Mouse (Mus musculus): Measurements from ENCODE around the gene Usp50. TPM values are rescaled to one million over a fixed set of nuclear protein-coding genes. Genes with fewer than 3 reads are reported as not detected.
A peak's percentile ranks its signal among the peaks of the same experiment; 100 is the strongest.

Usp50 gene
- total RNA-seq, 2 experiments from 2014 or later = 0.41 to 1.3 TPM

DNA sequence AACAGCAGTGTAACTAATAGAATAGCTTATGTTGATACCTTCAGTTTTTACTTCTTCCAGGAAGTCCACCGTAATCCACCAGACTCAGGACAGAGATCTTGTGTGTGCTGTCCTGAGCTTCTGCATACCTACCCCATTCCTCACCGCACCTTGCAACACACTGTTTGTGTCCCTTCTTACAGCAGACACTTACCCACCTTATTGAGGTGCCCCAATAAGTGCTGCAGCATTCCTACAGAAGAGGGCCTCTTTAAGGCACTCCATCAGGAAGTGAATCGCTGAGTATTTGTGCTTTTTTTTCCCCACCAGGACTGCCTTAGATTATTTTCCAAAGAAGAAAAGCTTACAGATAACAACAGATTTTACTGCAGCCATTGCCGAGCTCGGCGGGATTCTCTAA is 27.6 kb downstream of the Usp50 start:
- no peak for DNase-seq (ENCODE audit: low spot score in 2 of 2)

DNA sequence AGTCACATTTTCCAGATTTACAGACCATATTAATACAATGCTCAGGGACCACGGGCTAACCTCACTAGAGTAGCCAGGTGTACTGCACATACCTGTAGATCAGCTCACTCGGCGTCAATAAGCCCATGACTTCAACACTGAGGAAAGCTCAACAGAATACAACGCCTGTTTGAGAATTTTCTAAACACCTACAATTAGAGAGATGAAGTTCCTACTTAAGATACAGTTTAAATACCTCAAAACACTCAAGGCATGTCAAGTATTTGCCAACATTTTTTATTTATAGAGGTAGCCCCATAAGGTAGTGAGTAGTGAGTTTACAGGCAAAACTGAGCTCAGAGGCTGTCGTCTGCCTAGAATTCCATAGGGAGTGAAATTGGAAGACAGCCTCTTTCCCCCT is 39.9 kb downstream of the Usp50 start:
- DNase-seq (ENCODE audit: low spot score in 2 of 2) = no peak

DNA sequence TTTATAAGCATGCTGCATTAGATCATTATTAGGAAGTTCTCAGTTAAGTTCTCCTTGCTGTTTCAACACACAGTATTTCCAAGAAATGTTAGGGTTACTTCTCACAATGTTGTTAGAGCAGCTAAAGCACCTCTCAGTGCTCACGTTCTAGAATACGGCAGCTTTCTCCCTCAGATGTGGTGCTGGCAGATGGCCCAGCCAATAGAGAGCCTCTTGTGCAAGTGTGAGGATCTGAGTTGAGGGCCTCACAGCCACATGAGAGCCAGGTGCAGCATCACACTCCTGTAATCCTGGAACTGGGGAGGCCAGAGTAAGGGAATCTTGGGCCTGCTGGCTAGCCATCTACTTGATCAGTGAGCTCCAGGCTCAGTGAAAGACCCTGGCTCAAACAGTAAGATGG is 43.0 kb downstream of the Usp50 start:
- DNase-seq (ENCODE audit: low spot score in 2 of 2) = no peak

DNA sequence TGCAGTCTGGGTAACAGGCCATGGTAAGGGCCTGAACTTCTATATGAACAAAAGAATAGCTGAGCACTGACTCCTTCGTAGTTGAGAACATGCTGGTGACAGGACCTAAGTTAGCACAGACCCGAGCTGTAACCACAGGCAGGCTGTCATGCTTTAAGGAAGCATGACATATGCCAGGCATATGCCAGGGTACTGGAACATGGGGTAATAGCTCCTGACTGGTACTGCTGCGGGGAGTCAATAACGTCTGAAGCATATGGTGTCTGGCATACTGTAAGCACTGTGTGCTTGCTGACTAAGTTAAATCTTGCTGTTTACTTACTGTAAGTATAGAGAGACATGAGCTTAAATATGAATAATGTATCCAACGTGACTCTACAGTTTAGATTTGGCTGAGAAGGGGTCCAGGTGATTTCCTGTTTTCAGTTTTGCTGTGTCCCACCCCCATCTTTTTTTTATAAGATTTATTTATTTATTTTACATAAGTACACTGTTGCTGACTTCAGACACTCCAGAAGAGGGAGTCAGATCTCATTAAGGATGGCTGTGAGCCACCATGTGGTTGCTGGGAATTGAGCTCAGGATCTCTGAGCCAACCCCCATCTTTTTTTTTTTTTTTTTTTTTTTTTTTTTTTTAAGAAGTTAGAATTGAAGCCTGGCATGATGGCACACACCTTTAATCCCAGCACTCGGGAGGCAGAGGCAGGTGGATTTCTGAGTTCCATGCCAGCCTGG is 47.8 kb downstream of the Usp50 start:
- DNase-seq (ENCODE audit: low spot score in 2 of 2) = peak; percentile 3 to 28

DNA sequence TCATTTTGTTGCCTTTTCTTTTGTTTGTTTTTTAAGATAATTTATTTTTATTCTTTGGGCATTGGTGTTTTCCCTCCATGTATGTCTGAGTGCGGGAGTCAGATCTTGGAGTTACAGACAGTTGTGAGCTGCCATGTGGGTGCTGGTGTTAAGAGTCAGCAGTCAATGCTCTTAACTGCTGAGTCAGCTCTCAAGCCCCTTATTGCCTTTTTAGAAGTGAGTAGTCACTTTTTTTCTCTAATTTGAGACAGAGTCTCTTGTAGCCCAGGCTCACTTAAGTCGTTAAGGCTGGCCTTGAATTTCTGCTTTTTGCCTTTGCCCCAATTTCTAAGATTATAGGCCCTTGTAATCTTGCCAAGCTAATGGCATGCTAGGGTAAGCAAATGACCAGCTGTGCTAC is 52.8 kb downstream of the Usp50 start:
- no peak for DNase-seq (ENCODE audit: low spot score in 2 of 2)

DNA sequence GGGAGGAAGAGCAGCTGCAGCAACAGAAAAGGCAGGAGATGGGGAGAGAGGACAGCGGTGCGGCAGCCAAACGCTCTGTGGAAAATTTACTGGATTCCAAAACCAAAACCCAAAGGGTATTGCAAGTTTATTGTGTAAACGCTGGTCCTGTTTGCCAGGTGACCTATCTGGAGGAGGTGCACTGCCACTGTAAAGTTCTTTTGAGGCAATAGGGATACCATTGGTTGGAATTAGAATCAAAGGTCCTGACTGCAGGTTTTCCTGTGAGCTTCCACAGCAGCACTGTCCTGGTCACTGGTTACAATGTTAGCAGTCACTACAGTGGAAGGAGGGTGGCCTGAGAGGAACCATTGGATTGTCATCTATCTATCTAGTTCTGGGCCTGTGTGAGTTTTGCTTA is 54.1 kb downstream of the Usp50 start:
- DNase-seq (ENCODE audit: low spot score in 2 of 2) = no peak

DNA sequence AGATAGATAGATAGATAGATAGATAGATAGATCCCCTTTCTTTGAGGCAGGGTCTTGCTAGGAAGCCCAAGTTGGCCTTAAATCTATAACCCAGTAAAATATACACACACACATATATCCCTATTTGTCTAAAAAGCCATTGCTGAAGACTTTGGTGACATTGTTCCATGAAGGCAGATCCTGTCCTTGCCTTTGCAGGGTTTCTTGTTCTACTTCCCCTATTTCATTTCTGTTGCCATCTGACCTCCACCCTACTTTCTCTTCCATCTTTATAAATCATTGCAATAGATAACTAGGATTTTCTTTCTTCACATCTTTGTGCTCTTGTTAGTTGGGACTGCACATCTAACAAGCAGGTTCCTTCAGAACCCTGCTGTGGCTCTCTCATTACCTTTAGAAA is 70.3 kb downstream of the Usp50 start:
- DNase-seq (ENCODE audit: low spot score in 2 of 2) = no peak

DNA sequence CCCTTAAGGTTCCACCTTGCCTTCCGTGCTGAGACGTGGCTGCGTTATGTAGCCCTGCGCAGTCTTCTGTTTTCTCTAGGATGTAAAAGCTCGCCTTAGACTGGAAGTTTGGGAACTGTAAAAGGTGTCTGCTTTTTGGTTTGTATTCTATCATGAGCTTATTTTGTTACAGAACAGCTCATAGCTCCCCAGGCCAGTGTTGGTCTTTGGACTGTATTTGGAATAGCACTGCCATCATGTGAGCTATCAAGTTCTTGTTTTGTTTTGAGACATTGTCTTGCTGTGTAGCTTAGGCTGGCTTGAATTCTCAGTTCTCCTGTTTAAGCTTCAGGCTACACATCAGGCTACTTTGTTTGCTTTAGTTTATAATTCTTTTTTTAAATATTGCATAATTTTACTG is 70.7 kb downstream of the Usp50 start:
- no peak for DNase-seq (ENCODE audit: low spot score in 2 of 2)

DNA sequence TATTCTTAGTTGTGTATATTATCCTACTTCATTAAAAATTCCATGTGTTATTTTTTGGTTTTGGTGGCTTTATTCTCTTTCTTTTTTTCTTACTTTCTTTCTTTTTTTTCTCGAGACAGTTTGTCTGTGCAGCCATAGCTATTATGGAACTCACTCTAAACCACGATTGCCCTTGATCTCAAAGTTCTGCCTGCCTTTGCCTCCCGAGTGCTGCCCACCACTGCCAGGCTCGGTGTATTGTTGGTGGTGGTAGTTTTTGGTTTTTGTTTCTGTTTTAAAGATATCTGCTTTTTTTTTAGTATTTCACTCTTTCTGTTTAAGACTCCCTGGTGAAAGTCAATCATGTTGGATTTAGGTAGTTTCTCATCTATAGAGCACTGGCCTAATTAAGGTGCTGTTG is 74.9 kb downstream of the Usp50 start:
- no peak for DNase-seq (ENCODE audit: low spot score in 2 of 2)

DNA sequence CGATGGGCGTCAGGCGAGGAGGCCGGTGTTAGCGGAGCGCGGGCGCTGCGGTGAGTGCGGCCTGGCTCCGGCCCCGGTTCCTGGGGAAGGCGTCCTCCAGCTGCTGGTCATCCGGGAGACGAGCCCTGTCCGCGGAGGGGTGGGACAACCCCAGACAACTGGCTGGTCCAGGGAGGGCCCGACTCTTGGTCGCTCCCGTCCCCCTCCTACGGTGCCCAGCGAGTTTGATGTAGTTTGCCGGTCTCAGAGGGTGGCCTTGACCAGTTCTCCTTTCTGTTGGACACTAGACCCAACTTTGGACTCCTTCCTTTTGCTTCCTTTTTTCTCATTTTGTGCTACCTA is 75.9 kb downstream of the Usp50 start:
- no peak for DNase-seq (ENCODE audit: low spot score in 2 of 2)

DNA sequence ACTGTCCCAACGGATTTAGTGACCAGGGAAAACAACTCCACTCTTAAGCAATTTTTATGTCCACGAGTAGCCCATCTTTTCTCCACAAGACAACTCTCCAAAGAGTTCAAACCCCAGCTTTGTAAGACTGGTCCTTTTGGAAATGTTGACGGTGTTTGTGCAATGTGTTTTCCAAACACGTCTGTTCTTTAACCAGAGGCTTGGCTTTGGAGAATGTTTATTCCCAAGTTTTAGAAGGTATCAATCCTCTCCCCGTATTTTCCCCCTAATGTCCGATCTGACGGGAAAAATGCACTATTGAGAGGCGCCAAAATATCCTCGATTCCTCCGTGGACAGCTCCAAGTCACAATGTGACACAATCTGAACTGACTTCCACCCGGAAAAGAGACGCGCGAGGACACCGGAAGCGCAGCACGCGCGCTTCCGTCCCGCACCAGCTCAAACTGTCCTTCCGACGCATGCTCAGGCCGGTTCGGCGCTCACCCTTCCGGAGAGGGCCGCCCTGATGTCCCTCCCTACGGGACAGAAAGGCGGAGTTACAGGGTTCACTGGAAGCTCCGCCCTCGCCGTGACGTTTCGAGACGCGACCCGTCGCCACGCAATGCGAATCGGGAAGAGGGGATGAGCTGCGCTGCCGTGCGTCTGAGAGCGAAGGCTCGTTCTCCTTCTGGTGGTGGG is 76.4 kb downstream of the Usp50 start, which contains the start of gene Usp8:
TSS of gene Usp8 (plus strand) at position 570 of the 679 bp plus-strand sequence.
- DNase-seq (ENCODE audit: low spot score in 2 of 2) = peak; percentile 98

DNA sequence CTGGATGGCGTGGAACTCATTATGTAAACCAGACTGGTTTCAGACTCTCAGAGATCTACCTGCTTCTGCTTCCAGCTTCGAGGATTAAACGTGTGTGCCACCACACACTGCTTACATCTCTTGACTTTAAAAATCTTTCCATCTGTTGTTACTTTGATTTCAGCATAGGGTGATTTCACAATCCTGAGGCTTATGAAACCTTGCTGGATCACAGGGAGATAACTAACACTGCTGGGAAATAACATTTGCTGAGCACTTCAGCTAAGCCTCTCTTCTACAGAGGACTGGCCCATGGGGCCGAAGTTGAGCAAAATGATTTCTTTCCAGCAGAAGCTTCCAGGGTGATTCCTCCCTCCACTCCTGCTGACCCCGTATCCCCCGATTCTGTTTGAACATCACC is 88.0 kb downstream of the Usp50 start:
- no peak for DNase-seq (ENCODE audit: low spot score in 2 of 2)

DNA sequence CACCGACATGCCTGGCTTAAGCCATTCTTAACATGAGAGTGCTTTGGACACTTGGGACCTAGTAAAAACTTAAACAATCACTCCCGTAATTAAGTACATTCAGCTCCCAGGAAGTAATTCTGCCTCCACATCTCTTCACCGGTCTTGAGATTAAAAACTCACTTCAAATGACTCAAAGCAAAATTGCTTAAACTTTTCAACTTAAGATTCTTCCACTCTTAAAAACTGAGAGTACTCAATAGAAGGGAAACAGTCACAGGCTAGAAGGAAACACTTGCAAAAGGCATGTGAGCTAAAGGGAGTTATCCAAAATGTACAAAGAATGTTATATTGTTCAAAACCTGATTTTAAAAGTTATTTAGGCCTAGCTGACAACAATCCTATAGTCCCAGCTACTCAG is 92.0 kb downstream of the Usp50 start:
- DNase-seq (ENCODE audit: low spot score in 2 of 2) = no peak

DNA sequence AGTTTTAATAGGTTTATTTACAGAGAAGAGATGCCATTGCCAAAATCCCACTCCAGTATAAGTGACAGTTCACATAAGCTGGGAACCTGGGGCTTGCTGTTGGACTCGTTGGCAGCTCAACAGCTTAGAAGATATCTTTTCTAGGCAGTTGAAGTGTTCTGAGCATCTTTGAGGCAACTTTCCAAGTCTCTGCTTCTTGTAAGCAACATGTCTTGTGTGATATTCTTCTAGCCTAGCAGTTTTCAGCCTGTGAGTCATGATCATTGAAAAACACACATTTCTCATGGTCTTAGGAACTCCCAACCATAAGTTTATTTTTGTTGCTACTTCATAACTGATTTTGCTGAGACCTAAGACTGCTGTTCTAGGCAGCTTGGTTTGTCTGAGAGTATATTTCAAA is 100.3 kb downstream of the Usp50 start:
- no peak for DNase-seq (ENCODE audit: low spot score in 2 of 2)

DNA sequence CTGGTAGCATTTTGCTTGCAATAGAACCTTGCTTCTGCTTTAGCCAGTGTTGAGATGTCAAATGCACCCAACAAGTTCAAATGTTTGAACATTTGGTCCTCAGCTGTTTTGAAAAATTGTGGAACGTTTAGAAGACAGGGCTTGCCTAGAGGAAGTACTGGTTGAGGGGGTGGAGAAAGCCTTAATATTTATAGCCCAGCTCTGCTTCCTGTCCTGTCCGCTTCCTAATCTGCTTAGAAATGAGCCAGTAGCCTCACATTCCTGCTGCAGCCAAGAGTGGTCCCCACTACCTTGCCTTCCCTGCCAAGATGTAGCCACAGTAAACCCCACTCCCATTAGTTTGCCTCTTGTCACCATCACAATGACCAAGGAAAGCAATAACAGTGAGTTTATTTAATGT is 100.9 kb downstream of the Usp50 start:
- no peak for DNase-seq (ENCODE audit: low spot score in 2 of 2)

DNA sequence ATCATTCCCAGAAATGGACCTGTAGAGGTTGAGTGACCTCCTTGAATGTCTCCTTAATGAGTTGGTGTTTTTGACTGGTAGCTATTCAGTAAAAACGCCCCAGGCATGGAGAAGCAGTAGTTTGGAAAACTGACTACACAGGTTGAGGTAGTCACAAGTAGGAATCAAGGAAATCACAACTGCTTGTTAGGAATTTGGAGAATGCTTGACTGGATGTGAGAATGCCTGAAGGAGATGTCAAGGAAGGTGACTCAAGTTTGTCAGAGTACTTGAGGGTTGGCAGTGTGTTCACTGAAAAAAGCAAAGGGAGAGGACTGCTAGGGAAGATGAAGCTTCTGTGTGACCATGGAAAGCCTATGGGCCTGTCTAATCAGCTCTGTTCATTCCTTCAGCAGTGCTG is 105.9 kb downstream of the Usp50 start:
- DNase-seq (ENCODE audit: low spot score in 2 of 2) = no peak

DNA sequence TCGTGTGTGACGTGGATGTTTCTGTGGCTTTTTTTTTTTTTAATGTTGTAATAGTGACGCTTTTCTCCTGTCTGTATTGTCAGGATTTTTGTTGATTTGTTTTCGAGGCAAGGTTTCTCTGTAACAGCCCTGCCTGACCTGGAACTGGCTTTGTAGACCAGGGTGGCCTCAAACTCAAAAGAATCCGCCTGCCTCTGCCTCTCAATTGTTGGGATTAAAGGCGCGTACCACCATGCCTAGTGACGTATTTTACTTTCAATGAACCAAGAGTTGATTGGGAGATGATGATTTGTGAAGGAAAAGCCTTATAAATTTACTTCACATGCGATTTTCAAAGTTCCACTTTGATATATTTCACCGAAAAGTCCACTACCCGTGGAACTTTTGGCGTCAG is 107.2 kb downstream of the Usp50 start, which contains the start of gene Gabpb1:
TSS of gene Gabpb1 (minus strand) at position 216 of the 394 bp plus-strand sequence.
- no peak for DNase-seq (ENCODE audit: low spot score in 2 of 2)

DNA sequence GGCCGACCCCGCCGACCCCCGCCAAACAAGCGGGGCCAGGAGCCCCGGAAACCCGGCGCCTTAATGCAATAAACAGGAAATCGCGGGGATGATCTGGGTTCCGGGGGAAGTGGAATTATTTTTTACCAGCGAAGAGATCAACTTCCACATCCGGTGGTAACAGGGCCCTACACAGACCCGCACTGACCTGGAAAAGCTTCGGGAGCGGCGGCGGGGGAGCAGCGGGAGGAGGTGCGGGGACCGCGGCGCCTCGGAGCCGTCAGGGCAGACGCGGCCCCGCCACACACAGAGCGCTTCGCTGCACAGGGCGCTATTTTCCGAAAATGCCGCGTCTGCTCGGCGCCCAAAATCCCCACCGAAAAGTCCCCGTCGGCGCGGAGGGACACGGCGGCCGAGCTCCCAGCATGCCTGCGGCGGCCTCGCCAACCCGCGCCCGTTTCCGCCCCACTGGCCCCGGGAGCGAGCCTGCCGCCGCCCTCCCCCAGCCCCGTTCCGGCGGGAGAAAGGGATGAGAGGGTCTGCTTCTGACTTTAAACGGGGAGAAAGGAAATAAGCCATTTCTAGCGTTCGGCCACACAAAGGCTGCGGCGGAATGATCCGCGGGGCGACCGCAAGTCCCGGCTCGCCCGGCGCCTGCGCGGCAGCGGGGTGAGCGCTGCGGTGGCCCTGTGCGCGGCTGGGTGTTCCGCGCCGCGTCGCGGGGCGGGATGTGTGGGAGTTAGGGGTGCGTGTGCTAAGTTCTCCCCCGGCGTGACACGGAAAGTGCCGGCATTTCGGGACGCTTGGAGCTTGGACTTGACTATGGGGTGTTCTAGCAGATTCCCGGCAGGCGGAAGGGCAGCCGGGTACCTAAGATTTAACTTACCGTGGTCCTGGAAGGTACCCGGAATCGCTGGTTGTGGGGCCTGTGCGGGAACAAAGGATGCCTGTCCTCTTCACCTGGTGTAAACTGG is 107.8 kb downstream of the Usp50 start:
- DNase-seq (ENCODE audit: low spot score in 2 of 2) = peak; percentile 90 to 96

DNA sequence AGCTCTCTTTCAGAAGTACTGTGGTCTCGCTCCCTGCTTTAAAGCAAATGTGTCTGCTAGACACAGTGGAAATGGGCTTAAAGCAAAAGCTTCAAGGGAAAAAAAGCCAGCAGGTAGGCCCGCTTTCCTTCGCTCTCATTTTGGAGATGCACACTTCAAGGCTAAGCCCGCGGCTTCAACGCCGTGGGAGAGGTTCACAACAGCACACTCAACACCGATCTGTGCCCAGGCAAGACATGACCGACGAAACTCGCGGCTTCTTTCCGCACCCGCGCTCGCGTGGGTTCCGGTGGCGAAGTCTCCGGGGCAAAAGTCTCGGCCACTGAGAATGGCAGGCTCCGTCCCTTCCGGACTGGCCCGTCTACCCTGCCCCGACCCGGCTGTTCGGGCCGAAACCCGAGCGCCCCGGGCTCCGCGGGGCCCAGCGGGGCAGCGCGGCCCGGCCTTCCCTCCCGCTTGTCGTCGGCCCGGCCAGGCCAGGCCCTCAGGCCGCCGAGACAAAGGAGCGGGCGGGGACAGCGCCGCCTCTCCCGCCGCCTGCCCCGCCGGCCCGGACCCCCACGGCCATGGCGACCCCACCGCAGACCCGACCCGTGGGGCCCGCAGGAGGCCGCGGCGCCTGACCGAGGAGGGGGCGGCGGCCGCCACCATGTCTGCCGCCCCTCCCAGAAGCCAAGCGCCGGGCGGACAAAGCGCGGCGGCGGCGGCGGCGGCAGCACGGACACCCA is 108.7 kb downstream of the Usp50 start:
- peak; percentile 33 to 44 for DNase-seq (ENCODE audit: low spot score in 2 of 2)

DNA sequence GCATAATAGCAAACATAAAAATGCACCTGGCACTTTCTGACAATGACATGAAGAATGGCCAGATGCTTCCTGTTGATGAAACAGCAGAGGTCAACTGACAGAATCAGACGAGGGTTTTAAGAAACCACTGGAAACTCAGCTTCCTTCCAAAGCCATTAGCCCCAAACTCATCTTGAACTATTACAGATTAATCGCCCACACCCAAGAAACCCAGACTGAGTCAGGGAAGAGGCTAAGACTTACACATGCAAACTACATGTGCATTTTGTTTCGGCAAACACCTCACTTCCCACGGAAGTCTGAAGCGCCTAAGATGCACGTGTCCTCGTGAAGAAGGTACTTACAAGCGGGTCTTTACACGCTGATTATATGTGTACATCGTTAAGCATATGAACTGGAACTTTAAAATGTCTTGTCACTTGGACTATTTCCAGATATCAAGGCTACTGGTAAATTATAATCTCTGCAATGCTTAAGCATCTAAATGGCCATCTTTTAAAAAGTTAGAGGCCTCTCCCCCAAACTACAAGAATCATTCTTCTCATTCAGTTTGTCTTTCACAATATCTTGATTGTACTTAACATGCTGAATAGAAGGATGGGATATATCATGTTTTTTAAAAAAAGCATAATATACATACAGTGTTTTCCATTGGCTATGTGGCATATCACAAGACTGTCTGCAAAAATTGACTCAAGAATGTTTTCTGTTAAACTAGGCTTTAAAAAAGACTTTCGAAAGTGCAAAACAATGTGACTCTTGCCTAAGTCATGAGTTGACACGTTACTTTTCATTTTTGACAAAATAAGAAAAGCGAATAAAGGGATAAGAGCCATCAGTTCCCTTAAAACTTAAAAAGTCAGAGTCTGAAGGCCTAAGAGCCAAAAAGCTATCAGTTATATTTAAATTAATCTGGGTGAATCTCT is 109.7 kb downstream of the Usp50 start:
- no peak for DNase-seq (ENCODE audit: low spot score in 2 of 2)

All from layer of hippocampus, postnatal 14 days (tissue).